In genomic region chr3:66080631-66081362, GRCm38 (mm10) we compare ENCODE assay signal across 29 mouse cellular contexts.
A peak's percentile ranks its signal among the peaks of the same experiment; 100 is the strongest.
DNase-seq lines count a peak whose midpoint lies in the region; ATAC-seq and TF ChIP-seq lines count a peak whose summit lies in the region.
"Had no signal": no experiment of that assay in that cellular context is flagged by ENCODE, and none has a peak within 500 bp of the region (broad histone marks: within the 10 kb centered on the region; RNA-seq: fewer than 3 reads in every experiment).

No protein-coding gene starts in this region.

- no peaks in the 10 kb centered on the region for H3K36me3 ChIP-seq in myocyte (ENCODE audit: control insufficient read depth, insufficient read depth)
- H3K36me3 ChIP-seq: G1E; heart, embryonic 13.5 days; hindbrain, embryonic 10.5 days; hindbrain, embryonic 15.5 days; midbrain, embryonic 13.5 days had no signal

- POLR2A ChIA-PET in Patski (lab: Charles Lee): interaction anchor here (1.1 to 1.3 kb wide), 3 partner anchors 16 to 38 kb away, joined by 3 to 4 read pairs (median 3); no protein-coding TSS in a partner anchor

- peak overlapping the region; percentile 43 for H3K27ac ChIP-seq in layer of hippocampus, adult 2 months
- H3K27ac ChIP-seq: forebrain, embryonic 13.5 days; heart, embryonic 13.5 days; hindbrain, embryonic 10.5 days; hindbrain, embryonic 15.5 days; liver, embryonic 14.5 days; macrophage; midbrain, embryonic 13.5 days had no signal

- no peak for DNase-seq in layer of hippocampus, adult 2 months (ENCODE audit: low spot score in 2 of 2)
- DNase-seq in layer of hippocampus, adult 8-10 months (ENCODE audit: low spot score in 2 of 2): no peak
- DNase-seq in 3T3-L1 (ENCODE audit: low read depth, low spot score) (peak; percentile 69), Patski (ENCODE audit: low read depth, low spot score) (peak; percentile 72)
- DNase-seq in retina, embryonic 14.5 days (ENCODE audit: low spot score): no peak
- DNase-seq in cerebellum, postnatal 14 days: no peak
- DNase-seq: cerebellum, adult 9-10 months; embryo, embryonic 11 days; gastrocnemius, postnatal 36 days; heart, postnatal 10 days; kidney, adult 2 months; kidney, postnatal 36 days; layer of hippocampus, postnatal 36 days; liver; lung, adult 2 months; lung, postnatal 10 days; right cerebral cortex, adult 18-20 months; spleen, adult 18-20 months; thymus, adult 18-20 months; thymus, postnatal 25 days had no signal

- peak overlapping the region; percentile 69 for H3K4me2 ChIP-seq in myocyte (ENCODE audit: low read depth)
- H3K4me2 ChIP-seq: forebrain, embryonic 13.5 days; heart, embryonic 13.5 days; hindbrain, embryonic 15.5 days; midbrain, embryonic 13.5 days had no signal

- no peak for TF ChIP-seq POLR2A in myocyte (IDR thresholded peaks at IDR 0.05; ENCODE audit: insufficient read length, low read depth)

- in situ Hi-C loops in Patski (cut with MboI; ENCODE audit: low pct_unique_long_range_greater_than_20kb): no loop called here

- ATAC-seq in Patski: peak; percentile 49
- ATAC-seq: forebrain, embryonic 13.5 days; midbrain, embryonic 13.5 days had no signal

- H3ac ChIP-seq in myocyte (ENCODE audit: control insufficient read depth, insufficient read length): no peak overlapping the region

- H3K4me3 ChIP-seq in layer of hippocampus, adult 2 months: no peak overlapping the region
- H3K4me3 ChIP-seq in myocyte: no peak overlapping the region
- H3K4me3 ChIP-seq: forebrain, embryonic 13.5 days; heart, embryonic 13.5 days; hindbrain, embryonic 10.5 days; hindbrain, embryonic 15.5 days; midbrain, embryonic 13.5 days had no signal

- CTCF ChIA-PET in Patski (lab: Charles Lee): interaction anchor here (1.2 kb wide), 2 partner anchors 9 to 29 kb away, joined by 3 read pairs; no protein-coding TSS in a partner anchor

- TF ChIP-seq CTCF in layer of hippocampus, adult 2 months (conservative IDR thresholded peaks at IDR 0.05): no peak
- TF ChIP-seq CTCF in Patski (IDR thresholded peaks at IDR 0.05): no peak

- no peaks in the 10 kb centered on the region for H3K27me3 ChIP-seq in Patski
- no peaks in the 10 kb centered on the region for H3K27me3 ChIP-seq in myocyte (ENCODE audit: control insufficient read depth, insufficient read depth, insufficient read length)
- H3K27me3 ChIP-seq: forebrain, embryonic 13.5 days; heart, embryonic 13.5 days; hindbrain, embryonic 15.5 days; midbrain, embryonic 13.5 days had no signal

- no peaks in the 10 kb centered on the region for H3K79me2 ChIP-seq in myocyte (ENCODE audit: control insufficient read depth, insufficient read depth)

TF ChIP-seq in myocyte, 11 proteins besides CTCF, POLR2A, EP300 and RAD21:
- TF ChIP-seq MYOD1 (IDR thresholded peaks at IDR 0.05; ENCODE audit: control insufficient read depth in 1 of 3, insufficient read length in 2 of 3, low read depth in 2 of 3): peak in 2 of 3 experiments; percentile 12 to 46
- TF ChIP-seq SRF (IDR thresholded peaks at IDR 0.05; ENCODE audit: control insufficient read depth, insufficient read length, low read depth): no peak
- peak in 2 of 3 experiments; percentile 16 to 79 for TF ChIP-seq MYOG (IDR thresholded peaks at IDR 0.05; ENCODE audit: control insufficient read depth in 1 of 3, insufficient read depth in 1 of 3, insufficient read length in 2 of 3, low read depth in 2 of 3)
TF ChIP-seq in myocyte: peak in this region for 2.

Comparison
In these comparisons a context has a peak if more than half of its experiments do, and no peak if none do; other contexts are left out.
1. DNase-seq: peak in 3T3-L1 (single experiment) and Patski (single experiment); none in layer of hippocampus, adult 2 months (0 of 2), layer of hippocampus, adult 8-10 months (0 of 2), retina, embryonic 14.5 days (single experiment) and cerebellum, postnatal 14 days (0 of 2).